ENCODE assay signal across 8 mouse cellular contexts in the genomic region with DNA sequence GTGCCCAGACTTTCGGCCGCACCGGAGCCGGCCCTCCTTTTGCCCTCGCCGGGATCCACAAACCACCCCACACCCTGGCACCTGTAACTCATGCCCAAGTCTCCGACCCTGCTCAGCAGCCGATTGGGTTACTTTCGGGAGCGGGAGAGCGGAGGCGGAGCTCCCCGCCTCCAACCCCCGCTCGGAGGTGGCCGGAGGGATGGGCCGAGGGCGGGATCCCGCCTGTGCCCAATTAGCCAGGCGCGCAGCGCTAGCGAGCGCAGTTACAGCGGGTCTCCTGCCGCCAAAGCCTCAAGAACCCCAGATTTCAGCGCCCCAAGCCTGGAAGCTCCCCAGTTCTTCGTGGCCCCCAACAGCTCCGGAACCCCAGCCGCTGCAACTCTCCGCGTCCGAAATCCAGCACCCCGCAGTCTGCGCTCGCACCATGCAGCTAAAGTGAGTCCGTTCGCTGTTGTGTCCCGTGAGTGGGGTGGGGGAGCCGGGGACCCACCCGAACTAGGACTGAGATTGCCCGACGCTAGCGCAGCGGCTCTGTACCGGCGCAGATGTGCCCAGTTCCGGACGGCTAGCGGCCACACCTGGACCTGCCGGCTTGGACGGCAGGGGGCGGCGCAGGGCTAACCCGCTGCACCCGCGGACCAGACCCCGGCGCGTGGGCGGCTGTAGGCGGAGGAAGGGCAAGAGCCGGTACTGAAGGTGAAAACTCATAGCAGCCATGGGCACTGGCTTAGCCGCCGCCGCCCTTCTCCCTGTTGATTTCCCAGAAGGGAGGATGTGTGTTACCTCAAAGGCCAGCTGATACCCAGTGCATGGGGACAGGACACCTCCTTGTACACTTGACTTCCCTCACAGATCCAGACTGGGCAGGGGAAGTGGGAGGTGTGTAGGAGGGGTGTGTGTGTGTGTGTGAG. TPM values are rescaled to one million over a fixed set of nuclear protein-coding genes. Genes with fewer than 3 reads are reported as not detected.
A peak's percentile ranks its signal among the peaks of the same experiment; 100 is the strongest.
DNase-seq lines count a peak whose midpoint lies in the region; ATAC-seq and TF ChIP-seq lines count a peak whose summit lies in the region.

A gene (plus strand): TSS at position 202 of the 911 bp plus-strand sequence.

- no peaks in the 10 kb centered on the region for H3K9me3 ChIP-seq in forebrain, postnatal 0 days (ENCODE audit: low read length)
- H3K9me3 ChIP-seq in lung, embryonic 16.5 days (ENCODE audit: control insufficient read depth, low read length) = no peaks in the 10 kb centered on the region

- H3K27ac ChIP-seq in forebrain, postnatal 0 days (ENCODE audit: low read depth, low read length) = no peak within 1 kb of the TSS
- peak within 1 kb of the TSS; percentile 84 for H3K27ac ChIP-seq in layer of hippocampus, adult 2 months
- H3K27ac ChIP-seq in lung, embryonic 16.5 days (ENCODE audit: low read length) = peak within 1 kb of the TSS; percentile 41

- peaks cover 5% of the 10 kb centered on the region; the same call in 1 of the 2 replicates for H3K27me3 ChIP-seq in forebrain, postnatal 0 days (ENCODE audit: insufficient read depth, low read length)
- H3K27me3 ChIP-seq in lung, embryonic 16.5 days (ENCODE audit: control insufficient read depth, insufficient read depth, low read depth, low read length) = peaks cover 3% of the 10 kb centered on the region; the same call in 1 of the 2 replicates

- peak within 1 kb of the TSS; percentile 99 for H3K4me2 ChIP-seq in forebrain, postnatal 0 days (ENCODE audit: low read depth)
- peak within 1 kb of the TSS; percentile 93 for H3K4me2 ChIP-seq in lung, embryonic 16.5 days (ENCODE audit: low read depth, low read length)

- peak; percentile 51 for TF ChIP-seq CTCF in forebrain, postnatal 0 days (IDR thresholded peaks at IDR 0.05; ENCODE audit: low read depth)
- peak; percentile 73 for TF ChIP-seq CTCF in layer of hippocampus, adult 2 months (conservative IDR thresholded peaks at IDR 0.05)

- DNase-seq in ES-CJ7 (ENCODE audit: low read depth, low spot score) = peak; percentile 64
- DNase-seq in cerebellum, adult 11-12 months = peak; percentile 47
- DNase-seq in forebrain, postnatal 0 days = peak; percentile 39
- peak; percentile 28 to 55 for DNase-seq in layer of hippocampus, adult 2 months (ENCODE audit: low spot score in 2 of 2)
- peak; percentile 27 for DNase-seq in thymus, postnatal 0 days (ENCODE audit: low spot score)

- peaks cover 10% of the 10 kb centered on the region for H3K4me1 ChIP-seq in forebrain, postnatal 0 days (ENCODE audit: insufficient read depth)
- peaks cover 8% of the 10 kb centered on the region; the same call in 1 of the 2 replicates for H3K4me1 ChIP-seq in lung, embryonic 16.5 days (replicated peaks; ENCODE audit: control insufficient read depth, insufficient read depth, low read length)

- under 1% methylated on average over 66 of the region's 66 CpGs for WGBS in forebrain, postnatal 0 days
- under 1% methylated on average over 63 of the region's 66 CpGs for WGBS in lung, embryonic 16.5 days

- no peaks in the 10 kb centered on the region for H3K36me3 ChIP-seq in forebrain, postnatal 0 days (ENCODE audit: insufficient read depth)
- H3K36me3 ChIP-seq in lung, embryonic 16.5 days (ENCODE audit: control insufficient read depth, insufficient read depth, low read length) = no peaks in the 10 kb centered on the region; the same call in 1 of the 2 replicates

- peak; percentile 86 for ATAC-seq in forebrain, postnatal 0 days
- ATAC-seq in hematopoietic stem cell, adult 5-6 weeks (replicated peaks in 1 of 2; ENCODE audit: insufficient read depth in 1 of 2, low FRiP score in 2 of 2, low TSS enrichment in 1 of 2, low read depth in 1 of 2, poor library complexity in 2 of 2, severe bottlenecking in 2 of 2) = peak; percentile 86 to 90
- ATAC-seq in lung, embryonic 16.5 days (ENCODE audit: low read depth) = peak; percentile 96
- ATAC-seq in neutrophil, adult 5-6 weeks (ENCODE audit: extremely low read depth, insufficient number of reproducible peaks, low FRiP score, poor library complexity, severe bottlenecking) = peak; percentile 72

- peak within 1 kb of the TSS; percentile 49 for H3K4me3 ChIP-seq in forebrain, postnatal 0 days (ENCODE audit: low read depth, low read length)
- H3K4me3 ChIP-seq in layer of hippocampus, adult 2 months = peak within 1 kb of the TSS; percentile 82
- H3K4me3 ChIP-seq in lung, embryonic 16.5 days (ENCODE audit: low read length) = peak within 1 kb of the TSS; percentile 66

- peak within 1 kb of the TSS; percentile 51 for H3K9ac ChIP-seq in forebrain, postnatal 0 days
- peak within 1 kb of the TSS; percentile 78 for H3K9ac ChIP-seq in lung, embryonic 16.5 days (ENCODE audit: low read length)

RNA-seq across cellular contexts. Expression of the gene that starts here (rescaled TPM):
- 1.9 and 2.0 TPM in 2 replicates for total RNA-seq in forebrain, postnatal 0 days (2014; rRNA removed)
- 0.75 and 0.91 TPM in 2 replicates for polyA plus RNA-seq in forebrain, postnatal 0 days (2015; fragmentation: Nextera tagmentation; extraction: Ambion mirVana)
- total RNA-seq in hematopoietic stem cell, adult 5-6 weeks (2017) = 5.1 and 6.8 TPM in 2 replicates
- total RNA-seq in layer of hippocampus, adult 2 months (2021) = 10 to 100 TPM in 1 of 2 experiments, 1 to 10 TPM in 1; 8.4 to 11.2 TPM
- 9.5 and 10.2 TPM in 2 replicates for polyA plus RNA-seq in lung, embryonic 16.5 days (2015; fragmentation: Nextera tagmentation; extraction: Ambion mirVana)
- total RNA-seq in neutrophil, adult 5-6 weeks (2017) = 128 and 134 TPM in 2 replicates
- polyA plus RNA-seq in thymus, postnatal 0 days (2015; fragmentation: Nextera tagmentation; extraction: Ambion mirVana) = 6.2 and 6.7 TPM in 2 replicates

Comparison
In these comparisons a context has a peak if more than half of its experiments do, and no peak if none do; other contexts are left out.
1. RNA of the gene that starts here (total RNA-seq): 128 to 134 TPM in neutrophil, adult 5-6 weeks; 8.4 to 11.2 TPM in layer of hippocampus, adult 2 months, 5.1 to 6.8 TPM in hematopoietic stem cell, adult 5-6 weeks and 1.9 to 2.0 TPM in forebrain, postnatal 0 days; every median in the first group is over 10 times any median in the second.
2. Peak in every context shown above with its lines, with median percentiles within 50 percentile points of each other: DNase-seq, ATAC-seq and H3K4me3 ChIP-seq.